Mouse (Mus musculus) spleen, adult 2 months (tissue): ENCODE measurements around the gene Tgfbr2. TPM values are rescaled to one million over a fixed set of nuclear protein-coding genes. Genes with fewer than 3 reads are reported as not detected.

Source experiments
- DNase-seq, 2 experiments: peaks; one replicate each; pipeline versions ENCODE4 v3.0.0 to v3.0.0-alpha.2; 2012 to 2021; ENCODE audit warnings: low spot score in 2 of 2, low read depth in 1 of 2
- H3K27ac ChIP-seq: fragments of 200-500 bp; 2 replicates; pipeline ENCODE4 v1.5.1; 2012; ENCODE audit warnings: low read length, inconsistent platforms; ENCODE audit not compliant: insufficient read depth
- H3K27me3 ChIP-seq: fragments of 200-500 bp; 2 replicates; pipeline ENCODE4 v1.6.1; 2012; ENCODE audit warnings: mild to moderate bottlenecking, moderate library complexity, low read length, inconsistent platforms; ENCODE audit not compliant: control insufficient read depth, insufficient read depth
- H3K36me3 ChIP-seq: fragments of 200-500 bp; 2 replicates; pipeline ENCODE4 v1.6.1; 2012; ENCODE audit warnings: mild to moderate bottlenecking, low read length, inconsistent platforms; ENCODE audit not compliant: control insufficient read depth, insufficient read depth
- H3K4me1 ChIP-seq: fragments of 200-500 bp; 2 replicates; pipeline ENCODE4 v1.6.1; 2011; ENCODE audit warnings: inconsistent platforms; ENCODE audit not compliant: control insufficient read depth, insufficient read depth, insufficient read length
- H3K4me3 ChIP-seq: fragments of 200-500 bp; 2 replicates; pipeline ENCODE4 v1.5.1; 2011; ENCODE audit warnings: mild to moderate bottlenecking, inconsistent platforms; ENCODE audit not compliant: insufficient read depth, insufficient read length; ENCODE audit errors: extremely low read depth
- CTCF ChIP-seq: fragments of 200-500 bp; IDR thresholded peaks from 2 replicates; pipeline ENCODE4 v1.5.1; 2011; ENCODE audit warnings: mild to moderate bottlenecking, inconsistent platforms; ENCODE audit not compliant: insufficient read depth, insufficient read length, insufficient replicate concordance; ENCODE audit errors: extremely low read depth
- POLR2A ChIP-seq: fragments of 200-500 bp; IDR thresholded peaks from 2 replicates; pipeline ENCODE4 v1.6.1; 2011; ENCODE audit warnings: low read depth, low read length, inconsistent platforms
- WGBS: fragments of 180-500 bp; shearing (Covaris S2); methylation state at CpG from one replicate; pipeline ENCODE4 v1.1.7; 2018; 5-methylcytosine and 5-hydroxymethylcytosine counted together
- polyA plus RNA-seq: library from polyadenylated mRNA; depleted of rRNA; stranded (reverse); fragments of >200 nt; gene quantifications from 2 replicates; pipeline ENCODE4 v1.2.3, GENCODE M21; 2012

Tgfbr2 gene
- polyA plus RNA-seq, 1 experiment, result 57.1 TPM

- no peak for DNase-seq
- 93% methylated on average over 17 of the region's 17 CpGs for WGBS
- peaks cover 72% of the 10 kb centered on the region for H3K36me3 ChIP-seq
- no peak for TF ChIP-seq POLR2A
- TF ChIP-seq CTCF, result no peak
- H3K27ac ChIP-seq, result no peak overlapping the region
- H3K4me3 ChIP-seq, result no peak overlapping the region
- H3K27me3 ChIP-seq, result no peaks in the 10 kb centered on the region
- no peaks in the 10 kb centered on the region for H3K4me1 ChIP-seq
Measured at GRCm38 (mm10) chr9:116104770-116105169, 70.4 kb downstream of the Tgfbr2 start.

GRCm38 (mm10) chr9:116101842-116102241 lies 73.3 kb downstream of the Tgfbr2 start:
- 60% methylated on average over 11 of the region's 11 CpGs for WGBS
- Histone ChIP-seq H3K4me1 (no peaks in the 10 kb centered on the region), H3K4me3 (no peak overlapping the region), H3K27me3 (no peaks in the 10 kb centered on the region), H3K36me3 (peaks cover 75% of the 10 kb centered on the region), H3K27ac (peak overlapping the region; percentile 14; the same call in 1 of the 2 replicates)
- DNase-seq, result no peak
- TF ChIP-seq POLR2A (no peak), CTCF (no peak)

GRCm38 (mm10) chr9:116100015-116100414 lies 75.1 kb downstream of the Tgfbr2 start:
- no peak overlapping the region for H3K27ac ChIP-seq
- DNase-seq, result no peak
- H3K27me3 ChIP-seq, result no peaks in the 10 kb centered on the region
- H3K36me3 ChIP-seq, result peaks cover 68% of the 10 kb centered on the region
- no peak for TF ChIP-seq CTCF
- TF ChIP-seq POLR2A, result no peak
- 84% methylated on average over 9 of the region's 9 CpGs for WGBS
- no peaks in the 10 kb centered on the region for H3K4me1 ChIP-seq
- H3K4me3 ChIP-seq, result no peak overlapping the region

- Histone ChIP-seq H3K4me3 (no peak overlapping the region), H3K27ac (no peak overlapping the region), H3K36me3 (peaks cover 64% of the 10 kb centered on the region), H3K27me3 (no peaks in the 10 kb centered on the region), H3K4me1 (no peaks in the 10 kb centered on the region)
- TF ChIP-seq CTCF (no peak), POLR2A (no peak)
- 90% methylated on average over 6 of the region's 6 CpGs for WGBS
- no peak for DNase-seq
Measured at GRCm38 (mm10) chr9:116099596-116099993, 75.6 kb downstream of the Tgfbr2 start.

GRCm38 (mm10) chr9:116098724-116099595 lies 76.2 kb downstream of the Tgfbr2 start:
- DNase-seq, result no peak
- no peak overlapping the region for H3K27ac ChIP-seq
- no peak overlapping the region for H3K4me3 ChIP-seq
- no peak for TF ChIP-seq POLR2A
- TF ChIP-seq CTCF, result no peak
- 52% methylated on average over 16 of the region's 16 CpGs for WGBS
- H3K4me1 ChIP-seq, result no peaks in the 10 kb centered on the region
- peaks cover 59% of the 10 kb centered on the region for H3K36me3 ChIP-seq
- H3K27me3 ChIP-seq, result no peaks in the 10 kb centered on the region

GRCm38 (mm10) chr9:116091921-116092320 lies 83.2 kb downstream of the Tgfbr2 start:
- WGBS, result 49% methylated on average over 5 of the region's 5 CpGs
- DNase-seq, result peak in 1 of 2 experiments; percentile 25
- Histone ChIP-seq H3K27me3 (no peaks in the 10 kb centered on the region), H3K4me1 (peaks cover 3% of the 10 kb centered on the region; the same call in 1 of the 2 replicates), H3K36me3 (peaks cover 47% of the 10 kb centered on the region), H3K4me3 (no peak overlapping the region), H3K27ac (no peak overlapping the region)
- no peak for TF ChIP-seq CTCF
- no peak for TF ChIP-seq POLR2A
